Mouse (Mus musculus) limb, embryonic 15.5 days (tissue): Measurements from ENCODE around the gene Stxbp2. TPM values are rescaled to one million over a fixed set of nuclear protein-coding genes. Genes with fewer than 3 reads are reported as not detected.

Source experiments
- ATAC-seq: fragments of 200-750 bp; cut with Nextera tagmentation; 2 replicates; pipeline ENCODE4 v1.8.0; 2017; ENCODE audit warnings: low read depth, moderate TSS enrichment; ENCODE audit not compliant: insufficient number of reproducible peaks, low FRiP score, low TSS enrichment
- H3K27ac ChIP-seq: fragments of 300-500 bp; sonication (generic); 2 replicates; pipeline ENCODE4 v1.5.1; 2015; ENCODE audit warnings: moderate library complexity, mild to moderate bottlenecking, inconsistent platforms
- H3K27me3 ChIP-seq: fragments of 300-500 bp; sonication (generic); 2 replicates; pipeline ENCODE4 v1.6.1; 2015; ENCODE audit warnings: inconsistent platforms
- H3K36me3 ChIP-seq: fragments of 300-500 bp; sonication (generic); 2 replicates; pipeline ENCODE4 v1.6.1; 2015; ENCODE audit warnings: inconsistent platforms
- H3K4me1 ChIP-seq: fragments of 300-500 bp; sonication (generic); 2 replicates; pipeline ENCODE4 v1.6.1; 2015; ENCODE audit warnings: inconsistent platforms
- H3K4me2 ChIP-seq: fragments of 300-500 bp; sonication (generic); 2 replicates; pipeline ENCODE4 v1.6.1; 2015; ENCODE audit warnings: mild to moderate bottlenecking, inconsistent platforms
- H3K4me3 ChIP-seq: fragments of 300-500 bp; sonication (generic); 2 replicates; pipeline ENCODE4 v1.5.1; 2015; ENCODE audit warnings: mild to moderate bottlenecking, inconsistent platforms
- H3K9ac ChIP-seq: fragments of 300-500 bp; sonication (generic); 2 replicates; pipeline ENCODE4 v1.6.1; 2015; ENCODE audit warnings: inconsistent platforms
- H3K9me3 ChIP-seq: fragments of 300-500 bp; sonication (generic); 2 replicates; pipeline ENCODE4 v1.6.1; 2016; ENCODE audit warnings: inconsistent platforms
- WGBS: fragments of 180-500 bp; shearing (Covaris S2); methylation state at CpG from one replicate; pipeline ENCODE4 v1.1.7; 2015; 5-methylcytosine and 5-hydroxymethylcytosine counted together
- polyA plus RNA-seq: library from polyadenylated mRNA; unstranded; fragments of >200 nt; fragmentation: Nextera tagmentation; extraction: Ambion mirVana; gene quantifications from 2 replicates; pipeline ENCODE4 v1.2.1, GENCODE M21; 2015

Stxbp2 gene
- polyA plus RNA-seq, 1 experiment from 2014 or later = 43.0 TPM

GRCm38 (mm10) chr8:3685422-3685821, 54.7 kb downstream of the Stxbp2 start:
- 63% methylated on average over 5 of the region's 5 CpGs for WGBS
- Histone ChIP-seq H3K36me3 (peaks cover 10% of the 10 kb centered on the region; the same call in 1 of the 2 replicates), H3K9me3 (no peaks in the 10 kb centered on the region), H3K4me3 (no peak overlapping the region), H3K4me1 (no peaks in the 10 kb centered on the region), H3K27me3 (no peaks in the 10 kb centered on the region), H3K9ac (no peak overlapping the region), H3K27ac (no peak overlapping the region), H3K4me2 (no peak overlapping the region)
- no peak for ATAC-seq

- no peak overlapping the region for H3K9ac ChIP-seq
- no peaks in the 10 kb centered on the region for H3K36me3 ChIP-seq
- H3K4me2 ChIP-seq = no peak overlapping the region
- no peak overlapping the region for H3K4me3 ChIP-seq
- WGBS = 78% methylated on average over 6 of the region's 6 CpGs
- H3K9me3 ChIP-seq = no peaks in the 10 kb centered on the region
- no peak for ATAC-seq
- H3K4me1 ChIP-seq = no peaks in the 10 kb centered on the region
- no peaks in the 10 kb centered on the region for H3K27me3 ChIP-seq
- H3K27ac ChIP-seq = no peak overlapping the region
These were observed 56.8 kb downstream of the Stxbp2 start for GRCm38 (mm10) chr8:3687537-3687936.

GRCm38 (mm10) chr8:3690774-3691173, 60.0 kb downstream of the Stxbp2 start:
- Histone ChIP-seq H3K27me3 (no peaks in the 10 kb centered on the region), H3K36me3 (no peaks in the 10 kb centered on the region), H3K4me1 (no peaks in the 10 kb centered on the region), H3K9ac (no peak overlapping the region), H3K4me3 (no peak overlapping the region), H3K4me2 (no peak overlapping the region), H3K9me3 (no peaks in the 10 kb centered on the region), H3K27ac (no peak overlapping the region)
- ATAC-seq = no peak
- WGBS = 64% methylated on average over 3 of the region's 3 CpGs

Other genes starting within 250 kb of the Stxbp2 start
- gene Arhgef18, start 237.9 kb upstream of the Stxbp2 start, polyA plus RNA-seq = 8.4 and 9.0 TPM in 2 replicates
- 5.6 and 6.2 TPM in 2 replicates for gene Pex11g, start 163.3 kb upstream of the Stxbp2 start, polyA plus RNA-seq
- gene Tex45, start 160.1 kb upstream of the Stxbp2 start, polyA plus RNA-seq = not detected in 2 replicates
- 43.7 and 45.9 TPM in 2 replicates for gene Zfp358, start 137.8 kb upstream of the Stxbp2 start, polyA plus RNA-seq
- 50.8 and 53.3 TPM in 2 replicates for gene Mcoln1, start 130.5 kb upstream of the Stxbp2 start, polyA plus RNA-seq
- gene Pnpla6, start 115.6 kb upstream of the Stxbp2 start, polyA plus RNA-seq = 21.8 and 23.5 TPM in 2 replicates
- gene C330021F23Rik, start 63.0 kb upstream of the Stxbp2 start, polyA plus RNA-seq = 0.26 and 0.47 TPM in 2 replicates
- 11.4 and 11.6 TPM in 2 replicates for gene Camsap3, start 43.7 kb upstream of the Stxbp2 start, polyA plus RNA-seq
- 50.1 and 52.3 TPM in 2 replicates for gene Xab2, start 9.6 kb upstream of the Stxbp2 start, polyA plus RNA-seq
- gene Pet100, start 9.4 kb upstream of the Stxbp2 start, polyA plus RNA-seq = 94.9 and 112 TPM in 2 replicates
- gene Pcp2, start 5.4 kb upstream of the Stxbp2 start, polyA plus RNA-seq = 0.12 TPM in 1 of 2 replicates, not detected in the other
- gene Retn, start 24.8 kb downstream of the Stxbp2 start, polyA plus RNA-seq = not detected in 2 replicates
- 0.51 and 1.1 TPM in 2 replicates for gene Mcemp1, start 34.8 kb downstream of the Stxbp2 start, polyA plus RNA-seq
- 7.6 and 9.9 TPM in 2 replicates for gene Fcor, start 41.4 kb downstream of the Stxbp2 start, polyA plus RNA-seq
- gene Trappc5, start 45.3 kb downstream of the Stxbp2 start, polyA plus RNA-seq = 37.7 and 39.0 TPM in 2 replicates
- 0.17 and 0.33 TPM in 2 replicates for gene Fcer2a, start 63.2 kb downstream of the Stxbp2 start, polyA plus RNA-seq
- gene Clec4g, start 89.7 kb downstream of the Stxbp2 start, polyA plus RNA-seq = not detected in 2 replicates
- 0.52 and 0.77 TPM in 2 replicates for gene Cd209a, start 118.0 kb downstream of the Stxbp2 start, polyA plus RNA-seq
- gene Cd209e, start 223.4 kb downstream of the Stxbp2 start, polyA plus RNA-seq = not detected in 2 replicates
- gene Cd209d, start 247.6 kb downstream of the Stxbp2 start, polyA plus RNA-seq = not detected in 2 replicates